Mouse (Mus musculus) hindbrain, postnatal 0 days (tissue): ENCODE data around the gene Slc27a4. TPM values are rescaled to one million over a fixed set of nuclear protein-coding genes. Genes with fewer than 3 reads are reported as not detected.
A peak's percentile ranks its signal among the peaks of the same experiment; 100 is the strongest.

ENCODE experiments used
- ATAC-seq: fragments of 200-750 bp; cut with Nextera tagmentation; 2 replicates; pipeline ENCODE4 v1.8.0; 2017; ENCODE audit warnings: mild to moderate bottlenecking, moderate TSS enrichment, moderate library complexity
- DNase-seq: peaks from one replicate; pipeline ENCODE4 v3.0.0-alpha.2; 2015; ENCODE audit warnings: low spot score
- H3K27ac ChIP-seq: fragments of 300-500 bp; sonication (generic); 2 replicates; pipeline ENCODE4 v1.5.1; 2014; ENCODE audit warnings: mild to moderate bottlenecking
- H3K27me3 ChIP-seq: fragments of 300-500 bp; sonication (generic); 2 replicates; pipeline ENCODE4 v1.6.1; 2014; ENCODE audit warnings: low read length, mixed read lengths; ENCODE audit not compliant: insufficient read depth
- H3K36me3 ChIP-seq: fragments of 300-500 bp; sonication (generic); 2 replicates; pipeline ENCODE4 v1.6.1; 2014; ENCODE audit warnings: low read length, mixed read lengths; ENCODE audit not compliant: insufficient read depth
- H3K4me1 ChIP-seq: fragments of 300-500 bp; sonication (generic); 2 replicates; pipeline ENCODE4 v1.6.1; 2014; ENCODE audit warnings: antibody characterized with exemption, low read length, mixed read lengths; ENCODE audit not compliant: insufficient read depth
- H3K4me2 ChIP-seq: fragments of 300-500 bp; sonication (generic); 2 replicates; pipeline ENCODE4 v1.6.1; 2014; ENCODE audit warnings: low read depth, mild to moderate bottlenecking, low read length, moderate library complexity, mixed read lengths
- H3K4me3 ChIP-seq: fragments of 300-500 bp; sonication (generic); 2 replicates; pipeline ENCODE4 v1.5.1; 2014; ENCODE audit warnings: low read length
- H3K9ac ChIP-seq: fragments of 300-500 bp; sonication (generic); replicated peaks from 2 replicates; pipeline ENCODE4 v1.6.1; 2014; ENCODE audit warnings: mild to moderate bottlenecking, low read length, moderate library complexity, mixed read lengths
- H3K9me3 ChIP-seq: fragments of 300-500 bp; sonication (generic); 2 replicates; pipeline ENCODE4 v1.6.1; 2016; ENCODE audit warnings: low read length, mixed read lengths
- CTCF ChIP-seq: IDR thresholded peaks from 2 replicates; pipeline ENCODE4 v1.5.1; 2016; ENCODE audit warnings: antibody characterized with exemption, control low read depth, low read depth
- WGBS: fragments of 180-500 bp; shearing (Covaris S2); extraction: QIAGEN DNeasy Blood & Tissue Kit; methylation state at CpG from one replicate; pipeline ENCODE4 v1.1.7; 2014; 5-methylcytosine and 5-hydroxymethylcytosine counted together
- microRNA-seq, 2 experiments: library from miRNA; unstranded; fragments of <30 nt; microRNA quantifications; one replicate each; pipeline ENCODE4; 2016
- polyA plus RNA-seq: library from polyadenylated mRNA; unstranded; fragments of >200 nt; fragmentation: Nextera tagmentation; extraction: Ambion mirVana; gene quantifications from 2 replicates; pipeline ENCODE4 v1.2.1, GENCODE M21; 2015
- total RNA-seq: library from RNA; depleted of rRNA; stranded (reverse); fragments of >200 nt; gene quantifications from 2 replicates; pipeline ENCODE4 v1.2.3, GENCODE M21; 2014; rRNA removed

Slc27a4 gene
- total and polyA plus RNA-seq, 2 experiments from 2014 or later: 46.4 to 139 TPM

DNA sequence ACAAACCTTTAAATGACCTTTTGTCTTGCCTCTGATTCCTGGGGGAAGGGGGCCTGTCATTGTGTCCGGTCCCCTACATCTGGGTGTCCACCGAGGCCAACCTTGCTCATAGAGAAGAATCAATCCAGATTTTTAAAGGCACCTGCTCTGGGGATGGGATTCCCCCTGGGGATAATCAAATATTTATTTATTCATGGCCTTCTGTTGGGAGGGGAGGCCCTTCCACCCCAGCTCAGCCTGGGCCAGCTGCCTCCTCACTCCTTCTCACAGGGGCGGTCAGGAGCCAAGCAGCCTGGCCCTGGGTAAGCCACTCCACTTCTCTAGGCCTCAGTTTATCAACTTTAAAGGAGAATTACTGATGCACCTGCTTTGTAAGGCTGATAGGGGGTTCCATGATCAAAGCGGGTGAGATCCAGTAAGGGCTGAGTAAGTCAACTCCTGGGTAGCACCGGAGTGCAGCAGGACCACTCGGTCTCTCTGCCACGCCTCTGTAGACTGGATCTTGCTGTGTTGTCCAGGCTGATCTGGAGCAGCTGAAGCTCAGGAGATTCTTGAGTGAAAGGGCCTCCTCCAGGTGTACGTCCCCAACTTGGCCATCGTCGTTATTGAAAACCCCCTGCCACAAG lies 53.3 kb downstream of the Slc27a4 start:
- H3K27ac ChIP-seq: no peak overlapping the region
- no peak for ATAC-seq
- H3K27me3 ChIP-seq: no peaks in the 10 kb centered on the region
- peak overlapping the region; percentile 13; the same call in 1 of the 2 replicates for H3K9ac ChIP-seq
- TF ChIP-seq CTCF: no peak
- no peak overlapping the region for H3K4me2 ChIP-seq
- no peak for DNase-seq
- 45% methylated on average over 10 of the region's 10 CpGs for WGBS
- no peaks in the 10 kb centered on the region for H3K9me3 ChIP-seq
- H3K36me3 ChIP-seq: no peaks in the 10 kb centered on the region
- H3K4me3 ChIP-seq: no peak overlapping the region
- no peaks in the 10 kb centered on the region for H3K4me1 ChIP-seq

DNA sequence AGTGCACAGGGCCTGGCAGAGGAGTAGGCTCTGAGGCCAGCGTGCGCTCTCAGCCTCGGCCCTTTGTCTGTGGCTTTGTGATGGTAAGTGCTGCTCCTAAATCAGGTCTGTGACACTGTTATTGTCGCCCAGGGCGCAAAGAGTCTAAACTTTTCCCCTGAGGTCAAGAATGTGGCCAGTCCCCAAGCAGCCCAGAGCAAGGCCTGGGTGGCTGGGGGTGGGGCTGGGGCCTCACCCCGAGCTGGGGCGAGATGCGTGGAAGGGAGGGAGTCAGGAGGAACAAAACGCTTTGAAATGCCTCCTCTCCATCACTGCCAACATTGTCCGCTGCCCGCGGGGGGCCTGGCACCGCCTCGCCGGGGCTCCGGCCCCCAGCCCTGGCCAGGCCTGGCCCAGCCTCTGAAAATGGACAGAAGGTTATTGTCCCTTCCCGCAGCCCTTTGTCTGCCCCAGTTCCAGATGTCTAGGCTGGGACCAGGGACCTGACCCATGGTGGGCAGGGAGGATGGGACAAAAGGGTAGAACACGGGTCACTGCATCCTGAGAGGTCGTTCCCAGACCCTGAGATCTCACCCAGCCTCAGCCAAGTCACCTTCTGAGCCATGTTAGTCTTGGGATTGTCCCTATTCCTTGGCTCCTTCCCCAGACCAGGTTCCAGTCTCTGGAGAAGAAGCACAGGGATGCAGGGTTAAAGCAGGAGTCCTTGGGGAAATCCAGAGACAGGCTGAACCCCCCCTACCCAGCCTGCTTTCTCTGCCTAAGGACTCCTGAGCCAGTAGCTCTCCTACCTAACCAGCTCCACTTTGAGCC lies 54.2 kb downstream of the Slc27a4 start:
- 14% methylated on average over 19 of the region's 19 CpGs for WGBS
- ATAC-seq: peak; percentile 50; the same call in 1 of the 2 replicates
- H3K4me2 ChIP-seq: no peak overlapping the region
- no peaks in the 10 kb centered on the region for H3K36me3 ChIP-seq
- peak overlapping the region; percentile 13; the same call in 1 of the 2 replicates for H3K9ac ChIP-seq
- no peak for DNase-seq
- no peak overlapping the region for H3K4me3 ChIP-seq
- H3K9me3 ChIP-seq: no peaks in the 10 kb centered on the region
- no peaks in the 10 kb centered on the region for H3K4me1 ChIP-seq
- no peak overlapping the region for H3K27ac ChIP-seq
- no peaks in the 10 kb centered on the region for H3K27me3 ChIP-seq
- no peak for TF ChIP-seq CTCF

DNA sequence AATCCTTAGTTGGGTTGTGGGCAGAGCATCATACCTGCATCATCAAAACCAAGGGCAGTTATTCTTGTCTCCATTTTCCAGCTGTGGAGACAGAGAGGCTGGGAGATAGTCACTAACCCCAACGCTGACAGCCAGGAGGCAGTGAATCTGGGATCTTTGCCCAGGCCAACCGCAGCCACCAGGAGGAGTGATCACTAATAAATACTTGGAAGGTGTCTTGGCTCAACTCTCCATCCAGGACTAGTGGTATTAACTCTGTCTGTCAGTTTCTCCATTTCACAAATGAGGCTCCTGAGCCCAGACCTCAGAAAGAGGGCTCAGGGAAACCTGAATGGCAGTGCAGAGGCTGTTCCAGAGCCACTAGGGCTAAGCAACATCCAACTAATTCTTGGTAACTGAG lies 54.9 kb downstream of the Slc27a4 start:
- Histone ChIP-seq H3K9me3 (no peaks in the 10 kb centered on the region), H3K4me3 (no peak overlapping the region), H3K36me3 (no peaks in the 10 kb centered on the region), H3K9ac (no peak overlapping the region), H3K27me3 (no peaks in the 10 kb centered on the region), H3K4me2 (no peak overlapping the region), H3K4me1 (no peaks in the 10 kb centered on the region), H3K27ac (no peak overlapping the region)
- ATAC-seq: no peak
- TF ChIP-seq CTCF: peak; percentile 22
- 20% methylated on average over 2 of the region's 2 CpGs for WGBS
- no peak for DNase-seq

DNA sequence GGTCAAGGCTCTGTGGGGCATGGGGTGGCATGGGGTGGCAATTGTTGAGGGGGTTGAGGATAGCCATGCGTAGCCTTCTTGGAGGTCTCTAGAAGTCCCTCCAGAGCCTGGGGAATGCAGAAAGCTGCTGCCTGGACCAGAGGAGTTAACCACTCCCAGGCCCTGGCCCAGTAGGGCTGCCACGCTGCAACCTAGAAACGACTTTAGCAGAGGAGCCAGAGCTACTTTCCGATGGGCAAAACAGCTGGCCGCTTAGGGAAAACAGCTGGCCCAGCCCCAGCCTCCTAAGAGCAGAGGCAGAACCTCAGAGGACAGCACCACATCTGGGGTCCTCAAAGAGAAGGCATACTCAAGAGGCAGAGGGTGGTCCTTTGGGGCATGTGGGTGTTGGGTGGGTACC lies 55.5 kb downstream of the Slc27a4 start:
- no peaks in the 10 kb centered on the region for H3K27me3 ChIP-seq
- no peak overlapping the region for H3K9ac ChIP-seq
- DNase-seq: no peak
- H3K36me3 ChIP-seq: no peaks in the 10 kb centered on the region
- no peaks in the 10 kb centered on the region for H3K4me1 ChIP-seq
- no peak overlapping the region for H3K4me2 ChIP-seq
- no peak for TF ChIP-seq CTCF
- 65% methylated on average over 5 of the region's 5 CpGs for WGBS
- H3K9me3 ChIP-seq: no peaks in the 10 kb centered on the region
- no peak for ATAC-seq
- H3K27ac ChIP-seq: no peak overlapping the region
- no peak overlapping the region for H3K4me3 ChIP-seq

DNA sequence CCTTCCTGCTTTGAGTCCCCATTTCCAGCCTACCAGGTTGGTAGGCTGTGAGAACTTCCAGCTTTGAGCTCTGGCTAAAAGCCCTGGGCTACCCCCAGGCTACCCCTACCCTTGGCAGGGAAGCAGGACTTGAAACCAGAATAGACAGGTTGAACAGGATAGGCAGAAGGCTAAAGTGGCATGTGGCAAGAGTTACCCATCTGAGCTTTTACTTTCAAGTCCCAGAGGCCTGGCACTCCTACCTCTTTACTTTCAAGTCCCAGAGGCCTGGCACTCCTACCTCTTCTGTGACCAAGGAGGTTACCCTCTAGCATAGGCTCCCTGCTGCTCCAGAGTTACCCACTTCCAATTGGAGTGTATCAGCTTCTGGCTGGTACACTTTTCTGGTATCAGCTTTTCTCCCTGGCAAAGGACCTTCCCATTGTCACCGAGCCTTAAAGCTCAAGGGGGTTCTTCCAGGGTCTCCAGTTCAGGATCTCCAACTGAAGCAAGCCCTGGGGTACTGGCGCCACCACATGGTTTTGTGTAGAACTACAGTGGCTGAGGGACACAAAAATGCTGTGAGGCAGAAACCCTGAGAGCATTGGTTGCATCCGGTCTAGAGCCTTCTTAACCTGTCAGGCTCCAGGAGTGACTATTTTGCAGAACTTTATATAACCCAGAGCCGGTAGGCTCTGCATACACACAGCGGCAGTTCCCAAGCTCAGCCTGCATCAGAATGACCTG lies 56.5 kb downstream of the Slc27a4 start:
- ATAC-seq: no peak
- no peak overlapping the region for H3K4me2 ChIP-seq
- no peak overlapping the region for H3K4me3 ChIP-seq
- no peaks in the 10 kb centered on the region for H3K36me3 ChIP-seq
- no peaks in the 10 kb centered on the region for H3K27me3 ChIP-seq
- no peak overlapping the region for H3K9ac ChIP-seq
- 13% methylated on average over 5 of the region's 5 CpGs for WGBS
- H3K27ac ChIP-seq: no peak overlapping the region
- peak; percentile 73 for DNase-seq
- H3K4me1 ChIP-seq: no peaks in the 10 kb centered on the region
- peak; percentile 82 for TF ChIP-seq CTCF
- H3K9me3 ChIP-seq: no peaks in the 10 kb centered on the region

DNA sequence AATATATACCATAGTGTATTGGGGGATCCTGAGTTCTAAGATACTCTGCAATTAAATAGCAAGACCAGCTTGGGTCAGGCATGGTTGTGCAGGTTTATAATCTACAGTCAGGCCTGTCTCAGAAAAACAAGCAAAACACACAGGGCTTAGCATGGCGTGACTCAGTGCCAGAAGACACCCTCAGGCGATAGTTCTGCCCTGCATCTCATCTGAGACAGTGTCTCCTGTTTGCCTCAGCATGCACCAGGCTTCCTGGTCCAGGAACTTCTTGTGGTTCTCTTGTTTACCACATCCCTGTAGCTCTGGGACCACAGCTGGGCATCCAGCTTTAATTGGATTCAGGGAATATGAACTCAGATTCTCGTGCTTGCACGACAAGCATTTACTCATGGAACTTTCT lies 62.7 kb downstream of the Slc27a4 start:
- H3K9ac ChIP-seq: no peak overlapping the region
- H3K4me3 ChIP-seq: no peak overlapping the region
- no peak for TF ChIP-seq CTCF
- no peaks in the 10 kb centered on the region for H3K9me3 ChIP-seq
- no peak overlapping the region for H3K27ac ChIP-seq
- ATAC-seq (no peak), DNase-seq (no peak)
- no peak overlapping the region for H3K4me2 ChIP-seq
- no peaks in the 10 kb centered on the region for H3K27me3 ChIP-seq
- WGBS: 75% methylated on average over 4 of the region's 4 CpGs
- peaks cover 6% of the 10 kb centered on the region; the same call in 1 of the 2 replicates for H3K4me1 ChIP-seq
- no peaks in the 10 kb centered on the region for H3K36me3 ChIP-seq

Small RNA genes lying within 50 kb of the gene (microRNA-seq; reads per million reads assigned to microRNA genes)
- 0 reads per million in 2 experiments for gene Mir219a-2
- 0 reads per million in 2 experiments for gene Mir219b

Other genes starting within 250 kb of the Slc27a4 start
- gene Rapgef1, start 182.9 kb upstream of the Slc27a4 start, total RNA-seq: 91.3 and 94.0 TPM in 2 replicates
- 13.7 and 14.4 TPM in 2 replicates for gene Rapgef1, start 182.9 kb upstream of the Slc27a4 start, polyA plus RNA-seq
- 2.6 TPM in 1 of 2 replicates, not detected in the other for gene Gm13420, start 50.9 kb upstream of the Slc27a4 start, total RNA-seq
- gene Gm13420, start 50.9 kb upstream of the Slc27a4 start, polyA plus RNA-seq: 0.33 and 0.56 TPM in 2 replicates
- gene Gm13547, start 43.3 kb upstream of the Slc27a4 start, total RNA-seq: not detected in 2 replicates
- 0.48 and 0.59 TPM in 2 replicates for gene Gm13547, start 43.3 kb upstream of the Slc27a4 start, polyA plus RNA-seq
- 52.0 and 58.2 TPM in 2 replicates for gene Coq4, start 15.1 kb upstream of the Slc27a4 start, total RNA-seq
- 32.5 and 35.8 TPM in 2 replicates for gene Coq4, start 15.1 kb upstream of the Slc27a4 start, polyA plus RNA-seq
- 47.4 and 49.9 TPM in 2 replicates for gene Trub2, start 14.1 kb upstream of the Slc27a4 start, total RNA-seq
- gene Trub2, start 14.1 kb upstream of the Slc27a4 start, polyA plus RNA-seq: 32.5 and 34.2 TPM in 2 replicates
- 46.1 and 70.7 TPM in 2 replicates for gene Urm1, start 17.4 kb downstream of the Slc27a4 start, total RNA-seq
- 28.7 and 29.3 TPM in 2 replicates for gene Urm1, start 17.4 kb downstream of the Slc27a4 start, polyA plus RNA-seq
- gene Cercam, start 66.5 kb downstream of the Slc27a4 start, total RNA-seq: 32.5 and 37.7 TPM in 2 replicates
- gene Cercam, start 66.5 kb downstream of the Slc27a4 start, polyA plus RNA-seq: 17.8 and 20.6 TPM in 2 replicates
- gene Odf2, start 86.6 kb downstream of the Slc27a4 start, total RNA-seq: 73.1 and 81.7 TPM in 2 replicates
- gene Odf2, start 86.6 kb downstream of the Slc27a4 start, polyA plus RNA-seq: 78.2 and 88.3 TPM in 2 replicates
- 39.4 and 43.6 TPM in 2 replicates for gene Gle1, start 132.8 kb downstream of the Slc27a4 start, total RNA-seq
- 52.7 and 56.0 TPM in 2 replicates for gene Gle1, start 132.8 kb downstream of the Slc27a4 start, polyA plus RNA-seq
- gene Sptan1, start 162.9 kb downstream of the Slc27a4 start, total RNA-seq: 716 and 902 TPM in 2 replicates
- gene Sptan1, start 162.9 kb downstream of the Slc27a4 start, polyA plus RNA-seq: 166 and 184 TPM in 2 replicates
- gene Wdr34, start 246.2 kb downstream of the Slc27a4 start, total RNA-seq: 87.4 and 87.7 TPM in 2 replicates
- 64.5 and 66.5 TPM in 2 replicates for gene Wdr34, start 246.2 kb downstream of the Slc27a4 start, polyA plus RNA-seq